Mouse (Mus musculus) spleen, postnatal 14 days (tissue): Measurements from ENCODE around the gene Stk38l.
"Not testable (repeated sequence)": the region's sequence is repeated elsewhere in the genome, so short reads cannot be mapped to it uniquely, and the experiment has no call there.

Source experiments
- DNase-seq, 2 experiments: peaks; one replicate each; pipeline ENCODE4 v3.0.0; 2021 to 2022; ENCODE audit warnings: low spot score in 2 of 2

Gene Stk38l

GRCm38 (mm10) chr6:146770005-146770745 lies 45.4 kb downstream of the Stk38l start:
- no peak for DNase-seq

DNA sequence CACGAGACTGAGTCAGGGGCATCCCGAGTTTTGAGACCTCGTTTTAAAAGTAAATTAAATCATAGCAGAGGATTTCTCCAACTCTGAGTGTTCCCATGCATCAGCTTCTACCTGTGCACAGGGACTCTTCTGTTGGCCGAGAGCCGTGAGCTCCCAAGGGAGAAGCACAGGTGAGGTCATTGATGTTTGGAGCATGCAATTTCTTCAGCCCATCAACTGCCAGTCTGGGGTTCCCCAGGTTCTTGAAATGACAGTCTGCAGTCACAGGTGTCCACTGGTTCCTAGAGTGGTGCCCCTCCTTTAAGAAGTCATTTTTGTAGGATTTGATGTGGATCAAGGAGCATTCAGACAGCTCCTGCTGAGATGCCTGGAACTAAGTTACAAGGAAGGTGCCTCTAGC lies 46.0 kb downstream of the Stk38l start:
- DNase-seq, result no peak

- DNase-seq, result not testable (repeated sequence)
Observed at GRCm38 (mm10) chr6:146775864-146776263, 51.1 kb downstream of the Stk38l start.

DNA sequence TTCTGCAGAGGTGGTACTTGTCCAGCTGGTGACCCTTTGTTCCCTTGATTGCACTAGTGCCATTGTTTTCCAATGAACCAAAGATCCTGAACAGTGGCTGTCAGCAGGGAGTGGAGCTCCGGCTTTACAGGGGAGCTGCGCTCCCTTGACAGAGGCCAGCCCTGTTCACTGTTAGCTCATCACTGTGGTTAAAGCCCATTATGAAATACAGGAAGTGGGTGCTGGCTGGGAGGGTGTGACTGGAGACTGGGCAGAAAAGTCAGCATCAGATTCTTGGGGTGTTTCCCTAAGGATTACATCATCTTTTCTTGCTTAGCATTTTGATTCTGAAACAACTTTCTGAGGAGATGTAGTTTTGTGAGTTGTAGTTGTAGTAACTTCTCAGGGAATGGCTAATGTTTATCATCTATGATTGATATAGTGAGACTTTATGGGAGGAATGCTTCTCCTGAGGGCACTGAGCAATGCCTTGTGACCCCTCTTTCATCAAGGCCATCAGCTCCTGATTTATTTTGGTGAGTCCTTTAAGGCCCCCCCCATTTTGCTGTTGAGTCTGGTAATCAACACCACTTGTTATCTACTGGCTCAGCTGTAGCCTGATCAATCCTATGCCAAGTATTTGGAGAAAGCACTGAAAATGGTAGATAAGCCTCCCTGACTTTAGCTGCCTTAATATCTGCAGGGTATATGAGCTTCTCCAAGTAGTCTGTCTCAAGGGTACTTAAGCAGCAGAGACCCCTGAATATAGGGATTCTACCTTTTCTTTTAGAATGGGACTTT lies 52.0 kb downstream of the Stk38l start:
- DNase-seq, result no peak

- DNase-seq, result no peak
Observed at GRCm38 (mm10) chr6:146778055-146778454, 53.3 kb downstream of the Stk38l start.

GRCm38 (mm10) chr6:146781566-146781965 lies 56.8 kb downstream of the Stk38l start:
- no peak for DNase-seq

DNA sequence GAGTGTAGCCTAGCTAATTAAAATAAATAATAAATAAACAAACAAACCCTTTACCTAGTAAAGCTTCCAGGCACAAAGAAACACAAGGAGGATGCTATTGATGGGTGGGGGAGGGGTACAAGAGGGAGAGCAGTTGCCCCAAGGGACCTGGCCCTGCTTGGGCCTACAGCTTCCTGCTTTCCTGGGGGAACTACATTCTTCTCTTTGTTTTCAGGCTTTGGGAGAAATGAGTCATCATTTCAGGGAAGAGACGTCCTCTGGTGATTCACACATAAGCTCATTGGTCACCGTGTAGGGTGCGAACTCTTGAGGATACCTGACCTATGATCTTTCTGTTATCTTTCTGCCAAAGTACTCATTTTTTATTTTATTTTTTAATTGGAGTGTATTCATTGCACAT lies 68.7 kb downstream of the Stk38l start:
- no peak for DNase-seq

- no peak for DNase-seq
Observed at GRCm38 (mm10) chr6:146795166-146795923, 70.5 kb downstream of the Stk38l start.

- peak in 1 of 2 experiments; percentile 17 for DNase-seq
Observed at GRCm38 (mm10) chr6:146795924-146796545, 71.2 kb downstream of the Stk38l start, which contains the start of gene Arntl2. Gene Arntl2, plus strand, starts transcription at chr6:146796055.

DNA sequence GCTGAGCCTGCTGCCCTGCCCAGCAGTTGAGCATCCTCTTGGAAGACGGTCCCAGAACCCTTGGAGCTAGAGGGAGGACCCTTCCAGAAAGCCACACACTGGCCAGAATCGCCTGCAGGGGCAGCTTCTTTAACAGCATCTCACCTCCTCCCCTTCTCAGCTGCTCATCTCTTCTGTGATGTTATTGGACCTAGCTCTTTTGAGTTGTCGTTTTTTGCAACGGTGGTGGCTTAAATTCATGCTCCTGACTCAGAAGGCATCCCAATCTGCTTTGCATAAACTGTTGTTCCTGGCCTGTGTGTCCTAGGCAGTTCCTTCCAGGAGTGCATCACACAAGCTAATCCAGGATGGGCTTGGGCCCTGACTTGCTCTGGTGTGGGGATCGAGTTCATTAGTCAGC lies 72.7 kb downstream of the Stk38l start:
- DNase-seq, result no peak

DNA sequence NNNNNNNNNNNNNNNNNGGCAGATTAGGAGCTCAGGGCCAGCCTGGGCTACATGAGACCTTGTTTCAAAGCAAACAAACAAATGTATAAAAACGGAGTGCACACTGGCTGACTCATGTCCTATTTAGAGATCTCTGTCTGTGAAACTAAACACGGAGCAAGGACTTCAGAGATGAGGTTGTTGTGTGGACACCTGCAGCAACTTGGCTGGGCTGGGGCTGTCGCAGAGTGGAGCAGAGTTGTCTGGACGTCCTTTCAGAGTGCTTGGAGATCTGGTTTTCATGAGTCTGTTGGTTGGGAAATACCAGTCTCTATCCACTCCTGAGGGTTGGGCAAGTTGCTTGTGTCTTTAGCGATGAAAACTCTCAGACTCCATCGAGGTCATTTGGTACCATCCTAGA lies 85.2 kb downstream of the Stk38l start:
- no peak for DNase-seq

- DNase-seq, result no peak
Observed at GRCm38 (mm10) chr6:146813007-146813406, 88.2 kb downstream of the Stk38l start.

- DNase-seq, result no peak
Observed at GRCm38 (mm10) chr6:146820177-146820965, 95.6 kb downstream of the Stk38l start.

DNA sequence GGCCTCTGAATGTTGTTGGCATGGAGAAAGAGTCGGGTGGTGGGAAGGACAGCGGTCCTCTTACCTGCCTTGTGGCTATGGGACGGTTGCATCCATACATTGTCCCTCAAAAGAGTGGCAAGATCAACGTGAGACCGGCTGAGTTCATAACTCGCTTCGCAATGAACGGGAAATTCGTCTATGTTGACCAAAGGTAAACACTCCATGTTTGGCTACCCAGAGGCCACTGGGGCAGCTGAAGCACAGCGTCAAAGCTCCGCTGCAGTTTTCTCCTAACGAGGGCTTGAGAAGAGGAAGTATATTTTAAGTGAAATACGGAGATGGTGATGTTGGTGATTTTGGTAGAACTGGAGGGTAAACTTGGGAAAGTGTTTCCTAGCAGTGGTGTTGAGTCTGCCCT lies 97.2 kb downstream of the Stk38l start:
- DNase-seq, result no peak

- peak in 1 of 2 experiments; percentile 49 for DNase-seq
Observed at GRCm38 (mm10) chr6:146824727-146825486, 100.1 kb downstream of the Stk38l start.

GRCm38 (mm10) chr6:146825487-146825773 lies 100.6 kb downstream of the Stk38l start:
- no peak for DNase-seq
